Mouse (Mus musculus): Measurements from ENCODE around the gene Fads6.

DNA sequence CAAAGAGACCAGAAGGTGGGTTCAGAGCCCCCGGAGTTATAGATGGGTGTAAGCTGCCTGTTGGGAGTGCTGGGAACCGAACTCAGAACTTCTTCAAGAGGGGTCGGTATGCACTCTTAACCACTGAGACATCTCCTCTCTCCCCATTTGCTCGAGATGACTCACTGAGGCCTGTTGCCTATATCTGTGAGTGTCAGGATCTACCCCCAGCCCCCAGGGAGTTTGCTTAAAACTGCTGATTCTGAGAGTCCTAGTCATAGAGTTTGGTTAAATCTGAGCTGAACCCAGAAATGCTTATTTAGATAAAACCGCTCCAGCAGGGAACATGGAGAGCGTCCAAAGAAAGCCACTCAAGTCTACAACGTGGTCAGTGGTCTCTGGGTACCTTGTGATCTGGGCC, 23.3 kb downstream of the Fads6 start:
- peak; percentile 77; the same call in 1 of the 2 replicates for TF ChIP-seq MAZ (IDR thresholded peaks at IDR 0.05; ENCODE audit: low read depth, low read length)
- TF ChIP-seq EP300 (IDR thresholded peaks at IDR 0.05; ENCODE audit: low read length): peak; percentile 67; the same call in 1 of the 2 replicates
- no peak for TF ChIP-seq CTCF (conservative IDR thresholded peaks at IDR 0.05 in 1 of 2, IDR thresholded peaks at IDR 0.05 in 1 of 2; ENCODE audit: low read depth in 2 of 2, low read length in 2 of 2)
- no peak for TF ChIP-seq HCFC1 (IDR thresholded peaks at IDR 0.05; ENCODE audit: low read depth, low read length)
- no peak for TF ChIP-seq POLR2A (IDR thresholded peaks at IDR 0.05; ENCODE audit: low read depth, low read length)
- peak; percentile 74 for TF ChIP-seq JUND (conservative IDR thresholded peaks at IDR 0.05; ENCODE audit: low read depth, low read length)
- TF ChIP-seq USF2 (conservative IDR thresholded peaks at IDR 0.05; ENCODE audit: low read depth, low read length): no peak
- no peak for TF ChIP-seq TCF12 (IDR thresholded peaks at IDR 0.05; ENCODE audit: low read depth, low read length)
- no peak for TF ChIP-seq GABPA (IDR thresholded peaks at IDR 0.05; ENCODE audit: insufficient replicate concordance, low read depth, low read length)
- no peak for TF ChIP-seq PAX5 (IDR thresholded peaks at IDR 0.05; ENCODE audit: low read length)
- TF ChIP-seq CHD2 (IDR thresholded peaks at IDR 0.05; ENCODE audit: low read length): 0 out of 2 replicates have a peak, but pooled peaks have one; percentile 9
